Mouse (Mus musculus) spleen, postnatal 36 days (tissue): ENCODE measurements around the gene Bicdl2.

Experiments
- DNase-seq, 2 experiments: peaks; one replicate each; pipeline ENCODE4 v3.0.0; 2022; ENCODE audit warnings: low spot score in 2 of 2, mixed read lengths in 1 of 2

Bicdl2 gene

DNA sequence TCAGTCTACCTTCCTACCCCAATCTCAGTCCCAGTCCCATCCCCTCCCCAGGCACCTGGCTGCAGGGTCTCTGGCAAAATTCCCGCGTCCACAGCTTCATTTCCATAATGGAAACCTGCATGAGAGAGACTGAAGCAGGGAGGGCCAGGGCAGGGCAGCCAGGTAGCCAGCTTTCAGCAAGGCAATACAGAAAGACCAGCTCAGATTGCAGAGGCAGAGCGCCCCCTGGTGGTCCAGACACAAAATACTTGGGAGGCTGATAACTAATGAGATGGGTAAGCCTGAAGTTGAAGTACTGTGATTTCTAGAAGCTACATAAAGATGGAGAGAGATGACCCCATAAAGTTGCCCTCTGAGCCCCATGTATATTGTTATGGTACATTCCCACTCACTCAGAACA is 45.9 kb downstream of the Bicdl2 start:
- DNase-seq, result peak; percentile 47 to 56

- DNase-seq, result no peak
Observed at GRCm38 (mm10) chr17:23717003-23717402, 56.7 kb downstream of the Bicdl2 start.
